Mouse (Mus musculus): ENCODE measurements at regions not wholly inside any gene's neighbourhood (a gene's known extent, or its start where the extent isn't known, plus 50 kb on each side); places are given as distances from the start of the nearest gene placed in this dataset.

- Histone ChIP-seq H3K4me3 (ENCODE audit: low read depth, low read length) (no peak overlapping the region), H3K36me3 (ENCODE audit: control insufficient read depth, insufficient read depth, low read length) (no peaks in the 10 kb centered on the region), H3K27me3 (replicated peaks; ENCODE audit: control insufficient read depth, insufficient read depth, low read length) (no peaks in the 10 kb centered on the region), H3K27ac (ENCODE audit: low read depth, low read length) (peak overlapping the region; percentile 66; the same call in 1 of the 2 replicates), H3K9me3 (ENCODE audit: control insufficient read depth, low read length) (no peaks in the 10 kb centered on the region), H3K4me2 (peak overlapping the region; percentile 31; the same call in 1 of the 2 replicates), H3K4me1 (replicated peaks; ENCODE audit: control insufficient read depth, insufficient read depth, low read length) (peaks cover 11% of the 10 kb centered on the region), H3K9ac (ENCODE audit: low read depth, low read length) (no peak overlapping the region)
- 33% methylated on average over 8 of the region's 8 CpGs for WGBS
- no peak for DNase-seq (ENCODE audit: low spot score)
- peak; percentile 30; the same call in 1 of the 2 replicates for ATAC-seq (replicated peaks; ENCODE audit: low FRiP score)
Measured at GRCm38 (mm10) chr1:193423653-193424075, 53.6 kb upstream of the Camk1g start.

DNA sequence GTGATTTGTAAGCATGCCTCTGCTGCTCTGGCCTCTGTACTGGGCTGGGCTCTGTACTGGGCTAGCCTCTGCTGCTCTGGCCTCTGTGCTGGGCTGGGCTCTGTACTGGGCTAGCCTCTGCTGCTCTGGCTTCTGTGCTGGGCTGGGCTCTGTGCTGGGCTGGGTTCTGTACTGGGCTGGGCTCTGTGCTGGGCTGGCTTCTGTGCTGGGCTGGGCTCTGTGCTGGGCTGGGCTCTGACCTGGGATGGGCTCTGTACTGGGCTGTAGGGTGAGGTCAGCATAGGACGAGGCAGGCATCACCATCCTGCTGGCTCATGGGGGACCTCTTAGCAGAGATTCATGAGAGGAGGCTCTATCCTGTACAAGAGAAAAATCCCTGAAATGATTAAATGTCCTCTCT, 52.8 kb upstream of the Camk1g start:
- ATAC-seq (replicated peaks; ENCODE audit: low FRiP score) (peak; percentile 56), DNase-seq (ENCODE audit: low spot score) (no peak)

DNA sequence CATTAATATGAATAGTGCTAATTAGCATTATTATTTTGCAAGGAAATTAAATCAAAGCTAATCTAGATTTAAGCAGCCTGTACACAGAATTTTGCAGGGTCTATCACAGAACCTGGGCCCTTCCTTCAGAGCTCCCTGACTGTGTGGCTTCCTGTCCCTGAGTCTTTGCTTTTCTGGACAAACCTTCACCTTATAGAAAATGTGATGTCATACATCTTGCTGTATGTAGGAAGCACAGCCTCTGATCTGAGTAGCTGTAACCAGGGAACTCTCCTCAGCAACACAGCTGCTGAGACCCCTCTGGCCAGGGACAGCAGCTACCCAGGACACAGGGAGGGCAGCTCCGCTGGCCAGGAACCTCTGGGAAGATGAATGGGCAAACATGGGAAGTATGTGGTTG, 51.7 kb upstream of the Camk1g start:
- Histone ChIP-seq H3K4me1 (replicated peaks; ENCODE audit: control insufficient read depth, insufficient read depth, low read length) (peaks cover 11% of the 10 kb centered on the region), H3K4me3 (ENCODE audit: low read depth, low read length) (no peak overlapping the region), H3K4me2 (no peak overlapping the region), H3K36me3 (ENCODE audit: control insufficient read depth, insufficient read depth, low read length) (no peaks in the 10 kb centered on the region), H3K27me3 (replicated peaks; ENCODE audit: control insufficient read depth, insufficient read depth, low read length) (no peaks in the 10 kb centered on the region), H3K9me3 (ENCODE audit: control insufficient read depth, low read length) (no peaks in the 10 kb centered on the region), H3K9ac (ENCODE audit: low read depth, low read length) (no peak overlapping the region), H3K27ac (ENCODE audit: low read depth, low read length) (no peak overlapping the region)
- ATAC-seq (replicated peaks; ENCODE audit: low FRiP score) (no peak), DNase-seq (ENCODE audit: low spot score) (no peak)
- 88% methylated on average over 1 of the region's 1 CpGs for WGBS

More for the DNA sequence above, 52.8 kb upstream of the Camk1g start:
- H3K9me3 ChIP-seq (ENCODE audit: control insufficient read depth, low read length): no peaks in the 10 kb centered on the region
- H3K9ac ChIP-seq (ENCODE audit: low read depth, low read length): no peak overlapping the region
- no peak overlapping the region for H3K4me3 ChIP-seq (ENCODE audit: low read depth, low read length)
- no peak overlapping the region for H3K4me2 ChIP-seq
- peak overlapping the region; percentile 66; the same call in 1 of the 2 replicates for H3K27ac ChIP-seq (ENCODE audit: low read depth, low read length)
- no peaks in the 10 kb centered on the region for H3K36me3 ChIP-seq (ENCODE audit: control insufficient read depth, insufficient read depth, low read length)
- peaks cover 11% of the 10 kb centered on the region for H3K4me1 ChIP-seq (replicated peaks; ENCODE audit: control insufficient read depth, insufficient read depth, low read length)
- no peaks in the 10 kb centered on the region for H3K27me3 ChIP-seq (replicated peaks; ENCODE audit: control insufficient read depth, insufficient read depth, low read length)
- 58% methylated on average over 1 of the region's 1 CpGs for WGBS

DNA sequence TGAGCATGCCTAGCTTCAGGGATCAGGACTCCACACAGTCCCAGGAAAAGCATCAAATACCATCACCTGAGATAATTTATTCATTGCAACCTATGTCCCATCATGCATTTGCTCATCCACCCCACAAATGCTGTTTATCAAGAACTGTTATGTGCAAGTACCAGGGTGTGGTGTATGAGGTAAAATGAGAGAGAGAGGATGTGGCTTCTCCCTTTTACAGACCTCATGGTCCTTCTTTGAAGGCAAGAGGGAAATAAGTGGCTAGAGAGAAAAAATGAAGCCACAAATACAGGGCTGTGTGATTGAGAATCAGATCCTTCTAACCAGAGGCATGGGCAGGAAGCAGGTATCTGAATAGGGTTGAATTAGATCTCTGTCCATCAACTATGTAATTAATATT, 51.3 kb upstream of the Camk1g start:
- peaks cover 11% of the 10 kb centered on the region for H3K4me1 ChIP-seq (replicated peaks; ENCODE audit: control insufficient read depth, insufficient read depth, low read length)
- H3K4me3 ChIP-seq (ENCODE audit: low read depth, low read length): no peak overlapping the region
- H3K27me3 ChIP-seq (replicated peaks; ENCODE audit: control insufficient read depth, insufficient read depth, low read length): no peaks in the 10 kb centered on the region
- H3K4me2 ChIP-seq: no peak overlapping the region
- no peak overlapping the region for H3K9ac ChIP-seq (ENCODE audit: low read depth, low read length)
- no peak overlapping the region for H3K27ac ChIP-seq (ENCODE audit: low read depth, low read length)
- H3K9me3 ChIP-seq (ENCODE audit: control insufficient read depth, low read length): no peaks in the 10 kb centered on the region
- H3K36me3 ChIP-seq (ENCODE audit: control insufficient read depth, insufficient read depth, low read length): no peaks in the 10 kb centered on the region
- ATAC-seq (replicated peaks; ENCODE audit: low FRiP score) (no peak), DNase-seq (ENCODE audit: low spot score) (no peak)

MicroRNAs in the stretch of these regions (microRNA counts, 519-probe panel; counts per million panel counts)
- microRNA mmu-miR-205: 5,299 counts per million, percentile 47 among the panel's probes with 10 or more counts

Small RNA genes lying in the stretch of these regions (microRNA-seq; reads per million reads assigned to microRNA genes)
- gene Mir205 (ENCODE audit: borderline number of aligned reads): 765 reads per million, percentile 69 among the genes with 10 or more reads in this experiment

Data from liver, embryonic 11.5 days (tissue).